Mouse (Mus musculus): ENCODE measurements around the gene Rhbdd2.

DNA sequence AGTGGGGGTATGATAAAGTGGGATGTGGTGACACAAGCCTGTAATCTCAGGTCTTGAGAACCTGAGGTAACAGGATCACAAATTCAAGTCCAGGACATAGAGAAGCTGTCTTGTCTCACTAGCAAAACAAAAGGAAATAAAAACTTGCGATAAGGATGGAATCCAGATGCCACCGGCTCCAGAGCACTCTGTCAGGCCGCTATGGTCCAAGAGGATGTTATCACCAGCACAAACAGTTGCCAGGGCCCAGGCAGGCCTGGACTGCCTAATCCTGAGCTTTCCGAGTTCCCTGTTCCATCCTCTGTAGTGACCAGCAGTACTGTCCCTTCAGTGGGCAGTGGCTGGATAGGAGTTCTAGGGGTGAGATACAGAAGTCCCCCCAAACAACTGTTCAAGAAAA lies 27.5 kb downstream of the Rhbdd2 start:
- no peak for TF ChIP-seq CTCF (IDR thresholded peaks at IDR 0.05)
- TF ChIP-seq POLR2A (IDR thresholded peaks at IDR 0.05; ENCODE audit: insufficient read depth, low read depth, low read length), result no peak
- TF ChIP-seq EP300 (IDR thresholded peaks at IDR 0.05; ENCODE audit: insufficient read depth, low read depth, low read length), result no peak
